Mouse (Mus musculus) ES-E14 (cell line): ENCODE measurements at regions not wholly inside any gene's neighbourhood (a gene's known extent, or its start where the extent isn't known, plus 50 kb on each side); places are given as distances from the start of the nearest gene placed in this dataset.

Experiments used
- DNase-seq: peaks from one replicate; pipeline ENCODE4 v3.0.0-alpha.2; 2013; ENCODE audit warnings: low read depth, low spot score
- H3K27ac ChIP-seq: 2 replicates; pipeline ENCODE4 v1.5.1; 2012; ENCODE audit warnings: low read depth, mild to moderate bottlenecking, low read length, moderate library complexity, mixed read lengths; ENCODE audit not compliant: poor library complexity, insufficient read depth, severe bottlenecking
- H3K36me3 ChIP-seq: 2 replicates; pipeline ENCODE4 v1.6.1; 2012; ENCODE audit warnings: mild to moderate bottlenecking, low read length, moderate library complexity, mixed read lengths; ENCODE audit not compliant: control insufficient read depth, poor library complexity, insufficient read depth, severe bottlenecking
- H3K4me1 ChIP-seq, 2 experiments: fragments of 150-350 bp in 1 of 2; sonication (generic) in 1 of 2; 2 replicates each; pipeline ENCODE4 v1.6.1; 2012; ENCODE audit warnings: low read length in 2 of 2, mild to moderate bottlenecking in 1 of 2, mixed read lengths in 1 of 2; ENCODE audit not compliant: control insufficient read depth in 2 of 2, insufficient read depth in 2 of 2, poor library complexity in 1 of 2
- H3K4me3 ChIP-seq, 2 experiments: fragments of 150-350 bp in 1 of 2; sonication (generic) in 1 of 2; 2 replicates each; pipeline ENCODE4 v1.5.1; 2012; ENCODE audit warnings: low read length in 2 of 2, low read depth in 1 of 2, mild to moderate bottlenecking in 1 of 2, mixed read lengths in 1 of 2; ENCODE audit not compliant: insufficient read depth in 1 of 2, poor library complexity in 1 of 2, severe bottlenecking in 1 of 2
- H3K9ac ChIP-seq: 2 replicates; pipeline ENCODE4 v1.6.1; 2012; ENCODE audit warnings: low read depth, mild to moderate bottlenecking, low read length, mixed read lengths; ENCODE audit not compliant: poor library complexity, insufficient read depth, severe bottlenecking
- H3K9me3 ChIP-seq: fragments of 150-350 bp; sonication (generic); 2 replicates; pipeline ENCODE4 v1.6.1; 2012; ENCODE audit warnings: low read depth, mild to moderate bottlenecking, low read length; ENCODE audit not compliant: control insufficient read depth, insufficient read depth
- CHD2 ChIP-seq: IDR thresholded peaks from 2 replicates; pipeline ENCODE4 v1.6.1; 2014; ENCODE audit warnings: mild to moderate bottlenecking, low read depth, low read length, inconsistent platforms
- HCFC1 ChIP-seq: IDR thresholded peaks from 2 replicates; pipeline ENCODE4 v1.6.1; 2012; ENCODE audit warnings: low read length, inconsistent platforms, borderline replicate concordance; ENCODE audit not compliant: insufficient read depth
- MAFK ChIP-seq: IDR thresholded peaks from 2 replicates; pipeline ENCODE4 v1.6.1; 2014; ENCODE audit warnings: mild to moderate bottlenecking, low read depth, low read length, inconsistent platforms; ENCODE audit not compliant: insufficient read depth
- ZC3H11A ChIP-seq: IDR thresholded peaks from 2 replicates; pipeline ENCODE4 v1.6.1; 2012; ENCODE audit warnings: low read depth, mild to moderate bottlenecking, inconsistent platforms, low read length, borderline replicate concordance
- ZNF384 ChIP-seq: IDR thresholded peaks from 2 replicates; pipeline ENCODE4 v1.6.1; 2012; ENCODE audit warnings: low read depth, low read length, inconsistent platforms
- in situ Hi-C, 2 experiments: fragments of 600-800 bp; cut with MboI; formaldehyde crosslinking; loops; one replicate each; pipeline ENCODE4 v1.15.1; 2025; ENCODE audit warnings: low sequenced_read_pairs in 2 of 2, inconsistent platforms in 1 of 2; ENCODE audit not compliant: unreplicated experiment in 2 of 2

GRCm38 (mm10) chr10:17076186-17076585 lies 646.8 kb upstream of the Cited2 start:
- Histone ChIP-seq H3K9me3 (no peaks in the 10 kb centered on the region), H3K4me1 (no peaks in the 10 kb centered on the region), H3K9ac (no peak overlapping the region), H3K36me3 (no peaks in the 10 kb centered on the region), H3K4me3 (no peak overlapping the region), H3K27ac (no peak overlapping the region)
- in situ Hi-C loops, result no loop called here
- no peak for DNase-seq
- TF ChIP-seq ZNF384 (no peak), CHD2 (no peak), HCFC1 (no peak), MAFK (no peak), ZC3H11A (no peak)

DNA sequence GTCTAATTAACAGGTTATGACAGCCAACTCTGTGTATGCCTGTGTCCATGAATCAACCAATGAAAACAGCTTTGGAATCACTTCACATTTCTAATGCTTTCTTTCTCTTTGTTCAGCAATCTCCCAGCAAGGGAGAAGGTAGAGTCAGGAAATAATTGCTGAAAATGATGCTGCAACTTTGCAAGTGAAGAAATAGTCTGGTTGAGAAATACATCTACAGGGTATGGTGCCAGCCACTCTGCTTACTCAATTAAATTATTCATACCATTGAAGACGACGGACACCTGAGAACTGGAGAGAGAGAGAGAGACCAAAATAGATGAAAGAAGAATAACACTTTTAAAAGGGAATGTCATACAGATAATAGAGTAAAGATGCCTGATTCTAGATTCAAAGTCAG lies 645.4 kb upstream of the Cited2 start:
- no peak for DNase-seq
- no peak overlapping the region for H3K4me3 ChIP-seq
- in situ Hi-C loops, result no loop called here
- no peak overlapping the region for H3K27ac ChIP-seq
- H3K9ac ChIP-seq, result no peak overlapping the region
- no peak for TF ChIP-seq ZC3H11A
- no peak for TF ChIP-seq ZNF384
- no peak for TF ChIP-seq HCFC1
- no peak for TF ChIP-seq CHD2
- H3K36me3 ChIP-seq, result no peaks in the 10 kb centered on the region
- H3K4me1 ChIP-seq, result no peaks in the 10 kb centered on the region
- H3K9me3 ChIP-seq, result no peaks in the 10 kb centered on the region

- no peak overlapping the region for H3K9ac ChIP-seq
- H3K9me3 ChIP-seq, result no peaks in the 10 kb centered on the region
- in situ Hi-C loops, result no loop called here
- TF ChIP-seq ZC3H11A (no peak), ZNF384 (no peak), MAFK (no peak), CHD2 (no peak), HCFC1 (no peak)
- no peak overlapping the region for H3K4me3 ChIP-seq
- no peak for DNase-seq
- H3K27ac ChIP-seq, result no peak overlapping the region
- H3K4me1 ChIP-seq, result no peaks in the 10 kb centered on the region
- H3K36me3 ChIP-seq, result no peaks in the 10 kb centered on the region
These were observed 642.2 kb upstream of the Cited2 start for GRCm38 (mm10) chr10:17080818-17081217.

GRCm38 (mm10) chr10:17082926-17083325 lies 640.1 kb upstream of the Cited2 start:
- DNase-seq, result no peak
- H3K36me3 ChIP-seq, result no peaks in the 10 kb centered on the region
- H3K9me3 ChIP-seq, result no peaks in the 10 kb centered on the region
- H3K9ac ChIP-seq, result no peak overlapping the region
- no peak overlapping the region for H3K27ac ChIP-seq
- in situ Hi-C loops, result no loop called here
- no peak overlapping the region for H3K4me3 ChIP-seq
- TF ChIP-seq HCFC1 (no peak), ZC3H11A (no peak), MAFK (no peak), ZNF384 (no peak), CHD2 (no peak)
- H3K4me1 ChIP-seq, result no peaks in the 10 kb centered on the region

GRCm38 (mm10) chr10:17102065-17102464 lies 621.0 kb upstream of the Cited2 start:
- Histone ChIP-seq H3K9me3 (no peaks in the 10 kb centered on the region), H3K9ac (no peak overlapping the region), H3K4me3 (no peak overlapping the region), H3K36me3 (no peaks in the 10 kb centered on the region), H3K27ac (no peak overlapping the region), H3K4me1 (no peaks in the 10 kb centered on the region)
- TF ChIP-seq CHD2, result no peak
- no peak for TF ChIP-seq MAFK
- no peak for TF ChIP-seq HCFC1
- no peak for DNase-seq
- in situ Hi-C loops, result no loop called here
